Mouse (Mus musculus) limb, embryonic 11.5 days (tissue): Measurements from ENCODE around the gene Dlgap3. TPM values are rescaled to one million over a fixed set of nuclear protein-coding genes. Genes with fewer than 3 reads are reported as not detected.

Experiments
- ATAC-seq: fragments of 200-750 bp; cut with Nextera tagmentation; 2 replicates; pipeline ENCODE4 v1.8.0; 2017; ENCODE audit warnings: low read depth; ENCODE audit not compliant: insufficient number of reproducible peaks, low FRiP score, low TSS enrichment
- DNase-seq: peaks from one replicate; pipeline ENCODE4 v3.0.0-alpha.2; 2015; ENCODE audit warnings: low spot score
- H3K27ac ChIP-seq: fragments of 300-500 bp; sonication (generic); replicated peaks from 2 replicates; pipeline ENCODE4 v1.5.1; 2014; ENCODE audit warnings: low read depth, mild to moderate bottlenecking, low read length
- H3K27me3 ChIP-seq: fragments of 300-500 bp; sonication (generic); 2 replicates; pipeline ENCODE4 v1.6.1; 2014; ENCODE audit warnings: mild to moderate bottlenecking, low read length, mixed read lengths; ENCODE audit not compliant: control insufficient read depth, insufficient read depth
- H3K36me3 ChIP-seq: fragments of 300-500 bp; sonication (generic); 2 replicates; pipeline ENCODE4 v1.6.1; 2014; ENCODE audit warnings: mild to moderate bottlenecking, low read length, moderate library complexity, mixed read lengths; ENCODE audit not compliant: control insufficient read depth, insufficient read depth
- H3K4me1 ChIP-seq: fragments of 300-500 bp; sonication (generic); 2 replicates; pipeline ENCODE4 v1.6.1; 2014; ENCODE audit warnings: low read length, mixed read lengths; ENCODE audit not compliant: control insufficient read depth, insufficient read depth
- H3K4me2 ChIP-seq: fragments of 300-500 bp; sonication (generic); 2 replicates; pipeline ENCODE4 v1.6.1; 2014; ENCODE audit warnings: low read depth, mild to moderate bottlenecking, moderate library complexity; ENCODE audit not compliant: severe bottlenecking
- H3K4me3 ChIP-seq: fragments of 300-500 bp; sonication (generic); 2 replicates; pipeline ENCODE4 v1.5.1; 2014; ENCODE audit warnings: low read depth, low read length
- H3K9ac ChIP-seq: fragments of 300-500 bp; sonication (generic); 2 replicates; pipeline ENCODE4 v1.6.1; 2014; ENCODE audit warnings: mild to moderate bottlenecking, low read length
- H3K9me3 ChIP-seq: fragments of 300-500 bp; sonication (generic); 2 replicates; pipeline ENCODE4 v1.6.1; 2016; ENCODE audit warnings: low read length; ENCODE audit not compliant: control insufficient read depth
- WGBS: fragments of 180-500 bp; shearing (Covaris S2); extraction: QIAGEN DNeasy Blood & Tissue Kit; methylation state at CpG from one replicate; pipeline ENCODE4 v1.1.7; 2014; 5-methylcytosine and 5-hydroxymethylcytosine counted together
- polyA plus RNA-seq: library from polyadenylated mRNA; unstranded; fragments of >200 nt; fragmentation: Nextera tagmentation; extraction: Ambion mirVana; gene quantifications from 2 replicates; pipeline ENCODE4 v1.2.1, GENCODE M21; 2014

Gene Dlgap3
- polyA plus RNA-seq, 1 experiment from 2014 or later = 0.25 TPM

DNA sequence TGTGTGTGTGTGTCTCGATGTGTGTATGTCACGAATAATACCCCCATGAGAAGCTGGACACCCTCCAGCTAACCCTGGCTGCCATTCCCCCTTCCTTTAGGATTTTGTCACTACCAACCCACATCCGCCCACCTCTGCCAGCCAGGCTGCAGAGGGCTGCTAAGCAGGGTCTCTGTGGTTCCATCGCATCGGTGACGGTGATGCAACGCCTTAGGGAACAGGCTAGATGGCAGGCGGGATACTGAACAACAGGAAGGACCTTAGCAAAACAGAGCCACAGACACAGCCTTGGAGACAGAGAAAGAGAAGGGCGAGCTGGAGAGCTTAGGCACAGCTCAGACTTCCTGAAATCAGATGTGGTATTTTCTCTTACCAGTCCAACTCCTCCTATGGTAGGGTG, 9.7 kb downstream of the Dlgap3 start:
- H3K36me3 ChIP-seq = no peaks in the 10 kb centered on the region
- H3K9ac ChIP-seq = no peak overlapping the region
- ATAC-seq (no peak), DNase-seq (no peak)
- no peak overlapping the region for H3K27ac ChIP-seq
- H3K4me1 ChIP-seq = no peaks in the 10 kb centered on the region
- no peak overlapping the region for H3K4me2 ChIP-seq
- WGBS = 48% methylated on average over 9 of the region's 9 CpGs
- H3K4me3 ChIP-seq = no peak overlapping the region
- H3K27me3 ChIP-seq = peaks cover 10% of the 10 kb centered on the region; the same call in 1 of the 2 replicates
- no peaks in the 10 kb centered on the region for H3K9me3 ChIP-seq

DNA sequence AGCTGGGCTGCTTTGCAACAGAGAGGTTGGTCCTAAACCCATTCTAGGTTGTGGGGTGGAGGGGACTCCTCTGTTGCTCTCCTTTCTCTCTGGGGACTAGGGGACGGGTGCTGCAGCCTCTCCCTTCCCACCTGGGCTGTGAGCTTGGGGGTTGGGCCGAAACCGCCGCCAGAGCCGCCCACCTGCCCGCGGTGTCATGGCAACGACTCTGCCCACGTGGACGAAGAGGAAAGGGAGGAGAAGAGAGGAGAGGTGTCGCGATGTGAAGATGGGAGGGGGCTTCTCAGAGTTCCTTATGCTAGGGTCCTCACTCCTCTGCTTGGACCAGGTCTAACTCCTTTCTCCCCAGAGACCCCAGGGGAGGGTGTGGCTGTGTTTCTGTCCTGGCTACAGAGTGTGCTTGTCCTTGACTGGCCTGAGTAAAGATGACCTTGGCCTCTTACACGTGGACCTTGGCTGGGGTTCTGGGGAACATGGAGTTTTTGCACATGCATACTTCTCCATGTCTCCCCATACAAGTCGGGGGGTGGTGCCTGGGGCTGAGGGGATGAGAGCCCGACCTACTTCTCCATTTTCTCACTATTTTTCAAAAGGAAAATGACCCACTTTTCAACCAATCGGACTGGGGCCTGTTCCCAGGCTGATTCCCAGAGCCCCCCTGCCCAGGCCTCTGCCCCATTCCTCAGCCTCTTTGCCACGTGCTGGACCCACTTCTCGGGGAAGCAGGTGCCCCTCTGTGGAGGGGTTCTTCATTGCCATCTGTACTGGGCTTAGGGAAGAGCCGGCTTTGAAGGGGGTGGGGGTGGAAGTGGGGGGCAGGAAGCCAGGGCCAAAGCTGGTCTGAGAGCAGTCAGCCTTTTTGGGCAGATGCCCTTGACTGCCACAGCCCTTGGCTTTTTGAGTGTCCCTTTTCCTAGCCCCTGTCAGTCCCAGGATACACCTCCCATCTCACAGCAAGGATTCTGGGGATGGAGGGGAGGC, 10.8 kb downstream of the Dlgap3 start:
- H3K9me3 ChIP-seq = no peaks in the 10 kb centered on the region
- peaks cover 10% of the 10 kb centered on the region; the same call in 1 of the 2 replicates for H3K27me3 ChIP-seq
- H3K9ac ChIP-seq = no peak overlapping the region
- H3K27ac ChIP-seq = no peak overlapping the region
- 13% methylated on average over 19 of the region's 19 CpGs for WGBS
- no peak for DNase-seq
- no peaks in the 10 kb centered on the region for H3K4me1 ChIP-seq
- no peak overlapping the region for H3K4me2 ChIP-seq
- no peak for ATAC-seq
- H3K36me3 ChIP-seq = no peaks in the 10 kb centered on the region
- H3K4me3 ChIP-seq = no peak overlapping the region

DNA sequence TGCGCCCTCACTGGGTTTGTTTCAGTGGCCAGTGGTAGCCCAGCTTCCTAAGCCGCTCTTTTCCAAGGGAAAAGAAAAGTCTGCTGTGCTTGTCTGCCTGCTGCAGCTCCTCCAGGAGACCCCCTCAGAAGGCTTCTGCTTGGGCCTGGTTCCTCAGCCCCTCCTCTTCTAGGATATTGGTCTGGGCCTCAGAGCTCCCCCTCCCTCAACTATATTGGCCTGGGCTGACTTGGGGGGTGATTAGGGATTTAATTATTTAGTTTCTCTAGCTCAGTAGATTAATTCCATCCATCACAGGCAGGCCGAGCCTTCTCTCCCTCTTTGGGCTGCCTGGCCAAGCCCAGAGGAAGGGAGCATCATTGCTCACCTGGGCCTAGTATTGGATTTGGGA, 11.4 kb downstream of the Dlgap3 start:
- DNase-seq (no peak), ATAC-seq (no peak)
- Histone ChIP-seq H3K4me2 (no peak overlapping the region), H3K9me3 (no peaks in the 10 kb centered on the region), H3K9ac (no peak overlapping the region), H3K36me3 (no peaks in the 10 kb centered on the region), H3K27ac (no peak overlapping the region), H3K27me3 (peaks cover 10% of the 10 kb centered on the region; the same call in 1 of the 2 replicates), H3K4me3 (no peak overlapping the region), H3K4me1 (no peaks in the 10 kb centered on the region)
- WGBS = 66% methylated on average over 3 of the region's 3 CpGs

DNA sequence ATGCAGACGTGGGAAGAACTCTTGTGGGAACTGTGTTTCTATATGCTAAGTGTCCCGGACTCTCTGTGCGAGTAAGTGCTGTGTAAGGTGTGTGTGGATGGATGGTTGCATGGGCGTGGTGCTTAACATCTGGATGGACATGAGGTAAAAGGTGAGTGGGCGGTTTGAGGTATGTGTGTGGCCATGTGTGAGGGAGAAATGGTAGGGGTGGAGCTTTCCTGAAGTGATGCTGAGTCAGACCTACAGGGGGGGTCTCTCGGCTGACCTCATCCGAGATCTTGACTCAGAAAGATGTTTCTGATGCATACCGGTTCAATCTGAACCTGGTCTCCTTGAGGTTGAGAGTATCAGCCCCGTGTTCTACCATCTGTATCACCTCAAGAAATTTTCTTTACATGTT, 12.0 kb downstream of the Dlgap3 start:
- no peak for DNase-seq
- no peak for ATAC-seq
- Histone ChIP-seq H3K9ac (no peak overlapping the region), H3K27ac (no peak overlapping the region), H3K4me1 (no peaks in the 10 kb centered on the region), H3K36me3 (no peaks in the 10 kb centered on the region), H3K9me3 (no peaks in the 10 kb centered on the region), H3K27me3 (peaks cover 10% of the 10 kb centered on the region; the same call in 1 of the 2 replicates), H3K4me3 (no peak overlapping the region), H3K4me2 (no peak overlapping the region)
- WGBS = 89% methylated on average over 9 of the region's 9 CpGs

DNA sequence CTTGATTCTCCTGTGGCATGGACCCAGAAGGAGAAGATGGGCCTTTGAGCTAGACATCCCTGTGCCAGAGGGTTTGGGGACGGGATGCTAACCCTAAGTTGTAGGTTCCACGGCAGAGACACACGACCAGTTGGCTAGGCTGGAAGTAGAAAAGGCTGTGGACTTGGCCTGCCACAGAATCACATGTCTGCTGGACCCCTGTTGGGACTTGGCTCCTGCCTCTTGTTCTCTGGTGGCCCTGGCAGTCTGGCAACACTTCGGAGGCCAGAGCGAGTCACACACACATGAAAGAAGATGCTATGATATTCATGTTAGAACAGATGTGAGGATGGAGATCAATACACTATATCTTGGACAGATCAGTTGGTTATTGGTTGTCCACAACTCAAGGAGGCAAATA, 14.9 kb downstream of the Dlgap3 start:
- ATAC-seq = no peak
- Histone ChIP-seq H3K4me2 (no peak overlapping the region), H3K27me3 (peaks cover 10% of the 10 kb centered on the region; the same call in 1 of the 2 replicates), H3K9me3 (no peaks in the 10 kb centered on the region), H3K27ac (no peak overlapping the region), H3K4me3 (no peak overlapping the region), H3K4me1 (no peaks in the 10 kb centered on the region), H3K9ac (no peak overlapping the region), H3K36me3 (no peaks in the 10 kb centered on the region)
- no peak for DNase-seq
- WGBS = 80% methylated on average over 5 of the region's 5 CpGs

DNA sequence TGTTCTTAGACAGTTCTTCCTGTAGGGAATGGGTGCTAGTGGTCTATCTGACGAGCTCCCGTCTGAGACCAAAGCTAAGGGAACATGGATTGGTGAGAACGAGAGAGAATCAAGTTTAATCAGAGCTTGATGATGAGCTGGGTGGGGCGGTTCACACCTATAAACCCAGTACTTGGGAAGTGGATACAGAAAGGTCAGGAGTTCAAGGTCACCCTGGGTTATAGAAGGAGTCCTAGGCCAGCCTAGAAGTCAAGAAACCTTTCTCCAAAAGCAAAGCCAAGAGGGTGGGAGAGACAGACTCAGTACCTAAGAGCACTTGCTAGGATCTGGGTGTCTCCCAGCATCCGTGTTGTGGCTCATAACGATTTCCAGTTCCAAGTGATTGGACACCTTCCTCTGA, 21.9 kb downstream of the Dlgap3 start:
- 80% methylated on average over 6 of the region's 6 CpGs for WGBS
- Histone ChIP-seq H3K9ac (no peak overlapping the region), H3K4me3 (no peak overlapping the region), H3K4me1 (no peaks in the 10 kb centered on the region), H3K27ac (no peak overlapping the region), H3K9me3 (no peaks in the 10 kb centered on the region), H3K4me2 (no peak overlapping the region), H3K27me3 (no peaks in the 10 kb centered on the region), H3K36me3 (no peaks in the 10 kb centered on the region)
- DNase-seq = no peak
- ATAC-seq = no peak

DNA sequence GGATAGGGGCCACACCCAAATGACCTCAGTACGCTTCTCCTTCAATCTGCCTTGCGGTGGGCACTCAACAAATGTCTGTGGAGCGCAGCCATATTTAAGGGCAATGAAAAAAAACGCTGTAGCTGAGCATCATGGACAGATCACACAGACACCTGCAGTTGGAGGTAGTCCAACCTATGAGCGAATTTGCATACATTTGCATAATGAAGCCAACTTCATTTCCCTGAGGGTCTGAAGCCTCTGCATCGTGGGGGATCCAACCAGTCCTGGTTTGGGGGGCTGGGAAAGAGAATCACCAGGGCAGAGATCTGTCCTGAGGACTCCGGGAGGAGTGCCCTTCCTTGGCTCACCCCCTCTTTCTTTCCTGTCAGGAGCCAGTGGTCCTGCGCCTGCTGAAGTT, 23.7 kb downstream of the Dlgap3 start:
- Histone ChIP-seq H3K9ac (no peak overlapping the region), H3K9me3 (no peaks in the 10 kb centered on the region), H3K27me3 (no peaks in the 10 kb centered on the region), H3K36me3 (no peaks in the 10 kb centered on the region), H3K4me2 (no peak overlapping the region), H3K4me1 (no peaks in the 10 kb centered on the region), H3K27ac (no peak overlapping the region), H3K4me3 (no peak overlapping the region)
- DNase-seq = no peak
- no peak for ATAC-seq
- WGBS = 73% methylated on average over 8 of the region's 8 CpGs

DNA sequence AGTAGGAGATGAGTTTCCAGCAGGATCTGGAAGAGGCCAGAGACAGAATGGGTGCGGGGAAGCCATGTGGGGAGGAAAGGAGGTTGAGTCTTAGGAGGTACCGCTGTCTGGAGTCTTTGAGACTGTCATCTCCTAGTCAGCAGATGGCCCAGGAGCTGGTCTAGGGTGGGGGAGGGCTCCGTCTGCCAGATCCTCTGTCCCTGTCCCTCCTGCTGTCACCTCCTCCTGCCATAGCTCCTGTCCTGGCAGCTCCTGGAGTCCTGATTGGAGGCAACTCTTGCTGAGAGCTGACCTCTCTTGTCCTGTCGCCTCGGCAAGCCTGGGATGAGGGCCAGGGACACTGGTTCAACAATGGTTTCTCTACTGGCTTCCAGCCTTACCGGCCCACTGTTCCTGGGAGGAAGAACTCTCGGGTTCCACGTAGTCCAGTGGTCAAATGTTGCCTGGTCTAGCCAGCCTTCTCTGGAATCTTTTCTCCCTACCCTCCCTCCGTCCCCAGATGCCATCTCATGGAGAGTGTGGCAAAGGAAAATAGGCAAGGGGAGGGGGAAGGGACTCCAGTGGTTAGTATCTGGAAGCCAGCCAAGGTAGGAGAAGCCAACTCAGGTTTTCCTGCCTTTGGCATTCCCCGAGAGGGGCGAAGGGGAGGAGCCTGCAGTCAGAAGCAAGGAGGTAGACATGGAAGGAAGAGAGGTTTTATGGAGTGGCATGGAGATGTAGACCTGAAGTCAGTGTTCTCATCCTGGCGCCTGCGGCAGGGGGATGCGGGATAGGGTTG, 24.6 kb downstream of the Dlgap3 start:
- no peaks in the 10 kb centered on the region for H3K4me1 ChIP-seq
- H3K27me3 ChIP-seq = no peaks in the 10 kb centered on the region
- DNase-seq (no peak), ATAC-seq (no peak)
- no peak overlapping the region for H3K9ac ChIP-seq
- 64% methylated on average over 14 of the region's 14 CpGs for WGBS
- H3K36me3 ChIP-seq = no peaks in the 10 kb centered on the region
- no peaks in the 10 kb centered on the region for H3K9me3 ChIP-seq
- no peak overlapping the region for H3K4me2 ChIP-seq
- H3K4me3 ChIP-seq = no peak overlapping the region
- no peak overlapping the region for H3K27ac ChIP-seq
